Mouse (Mus musculus) forebrain, embryonic 15.5 days (tissue): ENCODE measurements around the gene Ppp1r35. TPM values are rescaled to one million over a fixed set of nuclear protein-coding genes. Genes with fewer than 3 reads are reported as not detected.
A peak's percentile ranks its signal among the peaks of the same experiment; 100 is the strongest.

ENCODE experiments used
- ATAC-seq: fragments of 200-750 bp; cut with Nextera tagmentation; replicated peaks from 2 replicates; pipeline ENCODE4 v1.8.0; 2017; ENCODE audit warnings: mild to moderate bottlenecking, moderate TSS enrichment, moderate library complexity
- H3K27ac ChIP-seq: fragments of 300-500 bp; sonication (generic); replicated peaks from 2 replicates; pipeline ENCODE4 v1.5.1; 2015; ENCODE audit warnings: mild to moderate bottlenecking, inconsistent platforms
- H3K27me3 ChIP-seq: fragments of 300-500 bp; sonication (generic); 2 replicates; pipeline ENCODE4 v1.6.1; 2015; ENCODE audit warnings: inconsistent platforms
- H3K36me3 ChIP-seq: fragments of 300-500 bp; sonication (generic); 2 replicates; pipeline ENCODE4 v1.6.1; 2015; ENCODE audit warnings: mild to moderate bottlenecking, inconsistent platforms
- H3K4me1 ChIP-seq: fragments of 300-500 bp; sonication (generic); 2 replicates; pipeline ENCODE4 v1.6.1; 2015; ENCODE audit warnings: inconsistent platforms
- H3K4me2 ChIP-seq: fragments of 300-500 bp; sonication (generic); replicated peaks from 2 replicates; pipeline ENCODE4 v1.6.1; 2015; ENCODE audit warnings: mild to moderate bottlenecking, inconsistent platforms
- H3K4me3 ChIP-seq: fragments of 300-500 bp; sonication (generic); 2 replicates; pipeline ENCODE4 v1.5.1; 2015; ENCODE audit warnings: mild to moderate bottlenecking, inconsistent platforms
- H3K9ac ChIP-seq: fragments of 300-500 bp; sonication (generic); replicated peaks from 2 replicates; pipeline ENCODE4 v1.6.1; 2015; ENCODE audit warnings: mild to moderate bottlenecking, inconsistent platforms
- H3K9me3 ChIP-seq: fragments of 300-500 bp; sonication (generic); 2 replicates; pipeline ENCODE4 v1.6.1; 2016; ENCODE audit warnings: inconsistent platforms
- WGBS: fragments of 180-500 bp; shearing (Covaris S2); methylation state at CpG from one replicate; pipeline ENCODE4 v1.1.7; 2015; ENCODE audit warnings: mixed read lengths; 5-methylcytosine and 5-hydroxymethylcytosine counted together
- polyA plus RNA-seq: library from polyadenylated mRNA; unstranded; fragments of >200 nt; fragmentation: Nextera tagmentation; extraction: Ambion mirVana; gene quantifications from 2 replicates; pipeline ENCODE4 v1.2.1, GENCODE M21; 2015

Gene Ppp1r35
- polyA plus RNA-seq, 1 experiment from 2014 or later, result 42.4 TPM

DNA sequence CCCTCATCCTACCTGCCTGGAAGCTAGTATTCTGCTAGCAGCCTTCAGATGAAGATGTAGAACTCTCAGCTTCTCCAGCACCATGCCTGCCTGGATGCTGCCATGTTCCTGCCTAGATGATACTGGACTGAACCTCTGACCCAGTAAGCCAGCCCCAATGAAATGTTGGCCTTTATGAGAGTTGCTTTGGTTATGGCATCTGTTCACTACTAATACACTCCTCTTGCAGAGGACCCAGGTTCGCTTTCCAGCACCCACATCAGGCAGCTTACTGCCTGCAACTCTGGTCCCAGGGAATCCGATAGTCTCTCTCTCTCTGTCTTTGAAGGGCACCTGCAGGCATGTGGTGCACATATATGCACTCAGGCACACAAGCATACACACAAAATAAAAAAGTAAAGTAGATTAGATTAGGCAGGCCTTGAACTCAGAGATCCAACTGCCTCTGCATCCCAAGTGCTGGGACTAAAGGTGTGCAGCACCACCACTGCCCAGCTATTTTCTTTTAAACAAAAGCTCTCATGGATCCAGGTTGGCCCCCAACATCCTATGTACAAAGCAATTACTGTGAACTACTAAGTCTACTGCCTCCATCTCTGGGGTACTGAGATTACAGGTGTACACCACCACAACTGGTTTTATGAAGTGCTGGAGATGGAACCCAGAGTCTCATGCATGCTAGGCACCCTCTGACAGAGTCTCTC lies 2.9 kb upstream of the Ppp1r35 start:
- Histone ChIP-seq H3K4me2 (no peak overlapping the region), H3K4me1 (peaks cover 20% of the 10 kb centered on the region), H3K4me3 (no peak overlapping the region), H3K27me3 (no peaks in the 10 kb centered on the region), H3K36me3 (peaks cover 8% of the 10 kb centered on the region), H3K9ac (no peak overlapping the region), H3K27ac (no peak overlapping the region), H3K9me3 (no peaks in the 10 kb centered on the region)
- ATAC-seq, result no peak
- WGBS, result 87% methylated on average over 2 of the region's 2 CpGs

GRCm38 (mm10) chr5:137776408-137776918 lies 2.2 kb upstream of the Ppp1r35 start:
- Histone ChIP-seq H3K4me1 (peaks cover 26% of the 10 kb centered on the region), H3K27me3 (no peaks in the 10 kb centered on the region), H3K4me3 (no peak overlapping the region), H3K4me2 (no peak overlapping the region), H3K9ac (no peak overlapping the region), H3K36me3 (peaks cover 15% of the 10 kb centered on the region), H3K9me3 (no peaks in the 10 kb centered on the region), H3K27ac (no peak overlapping the region)
- ATAC-seq, result no peak
- 37% methylated on average over 5 of the region's 5 CpGs for WGBS

GRCm38 (mm10) chr5:137777267-137777845 lies 1.3 kb upstream of the Ppp1r35 start:
- no peaks in the 10 kb centered on the region for H3K27me3 ChIP-seq
- H3K27ac ChIP-seq, result no peak overlapping the region
- H3K4me3 ChIP-seq, result no peak overlapping the region
- no peak overlapping the region; the same call in 1 of the 2 replicates for H3K9ac ChIP-seq
- H3K9me3 ChIP-seq, result no peaks in the 10 kb centered on the region
- no peak for ATAC-seq
- WGBS, result 86% methylated on average over 7 of the region's 7 CpGs
- H3K36me3 ChIP-seq, result peaks cover 24% of the 10 kb centered on the region
- H3K4me2 ChIP-seq, result no peak overlapping the region
- peaks cover 35% of the 10 kb centered on the region for H3K4me1 ChIP-seq

DNA sequence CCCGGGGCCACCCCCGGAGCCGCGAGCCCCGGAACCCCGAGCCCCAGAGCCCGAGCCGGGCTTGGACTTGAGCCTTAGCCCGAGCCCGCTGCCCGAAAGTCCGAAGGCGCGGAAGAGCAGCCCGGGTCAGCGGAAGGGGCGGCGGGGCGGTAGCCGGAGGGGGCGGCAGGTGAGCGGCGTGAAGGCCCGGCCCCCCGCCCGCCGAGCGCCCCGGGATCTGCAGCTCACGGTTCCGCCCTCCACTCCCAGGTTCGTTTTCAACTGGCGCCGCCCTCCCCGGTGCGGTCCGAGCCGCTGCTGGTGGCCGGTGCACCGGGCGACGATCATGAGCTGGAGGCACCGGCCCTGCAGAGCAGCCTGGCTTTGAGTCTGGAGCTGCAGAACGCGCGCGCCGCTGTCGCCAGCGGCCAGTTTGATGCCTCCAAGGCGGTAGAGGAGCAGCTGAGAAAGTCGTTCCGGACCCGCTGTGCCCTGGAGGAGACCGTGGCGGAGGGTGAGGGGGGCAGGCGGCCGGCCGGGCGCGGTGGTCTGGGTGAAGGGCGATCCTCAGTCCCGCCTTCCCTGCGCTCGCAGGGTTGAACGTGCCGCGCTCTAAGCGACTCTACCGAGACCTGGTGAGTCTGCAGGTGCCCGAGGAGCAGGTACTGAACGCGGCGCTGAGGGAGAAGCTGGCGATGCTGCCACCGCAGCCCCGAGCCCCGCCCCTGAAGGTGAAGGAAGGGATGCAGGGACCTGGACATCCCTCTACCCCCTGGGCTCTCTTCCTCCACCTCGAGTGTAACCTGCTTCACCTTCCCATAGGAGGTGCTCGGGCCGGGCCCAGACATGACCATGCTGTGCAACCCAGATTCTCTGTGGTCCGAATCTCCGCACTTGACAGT lies 644 bp downstream of the Ppp1r35 start:
- H3K9ac ChIP-seq, result peak overlapping the region; percentile 97
- H3K27me3 ChIP-seq, result no peaks in the 10 kb centered on the region
- H3K36me3 ChIP-seq, result peaks cover 39% of the 10 kb centered on the region
- peak overlapping the region; percentile 99 for H3K4me2 ChIP-seq
- no peaks in the 10 kb centered on the region for H3K9me3 ChIP-seq
- peak overlapping the region; percentile 92 for H3K27ac ChIP-seq
- under 1% methylated on average over 80 of the region's 83 CpGs for WGBS
- peaks cover 55% of the 10 kb centered on the region for H3K4me1 ChIP-seq
- H3K4me3 ChIP-seq, result peak overlapping the region; percentile 99
- ATAC-seq, result peak; percentile 14; the same call in 1 of the 2 replicates

- no peak for ATAC-seq
- Histone ChIP-seq H3K36me3 (peaks cover 43% of the 10 kb centered on the region), H3K9me3 (no peaks in the 10 kb centered on the region), H3K4me3 (no peak overlapping the region), H3K4me1 (peaks cover 65% of the 10 kb centered on the region), H3K4me2 (no peak overlapping the region), H3K27ac (no peak overlapping the region), H3K9ac (0 out of 2 replicates have a peak overlapping the region, but pooled peaks have one; percentile 14), H3K27me3 (no peaks in the 10 kb centered on the region)
- 93% methylated on average over 7 of the region's 7 CpGs for WGBS
These were observed 3.0 kb downstream of the Ppp1r35 start for GRCm38 (mm10) chr5:137781661-137782060.

DNA sequence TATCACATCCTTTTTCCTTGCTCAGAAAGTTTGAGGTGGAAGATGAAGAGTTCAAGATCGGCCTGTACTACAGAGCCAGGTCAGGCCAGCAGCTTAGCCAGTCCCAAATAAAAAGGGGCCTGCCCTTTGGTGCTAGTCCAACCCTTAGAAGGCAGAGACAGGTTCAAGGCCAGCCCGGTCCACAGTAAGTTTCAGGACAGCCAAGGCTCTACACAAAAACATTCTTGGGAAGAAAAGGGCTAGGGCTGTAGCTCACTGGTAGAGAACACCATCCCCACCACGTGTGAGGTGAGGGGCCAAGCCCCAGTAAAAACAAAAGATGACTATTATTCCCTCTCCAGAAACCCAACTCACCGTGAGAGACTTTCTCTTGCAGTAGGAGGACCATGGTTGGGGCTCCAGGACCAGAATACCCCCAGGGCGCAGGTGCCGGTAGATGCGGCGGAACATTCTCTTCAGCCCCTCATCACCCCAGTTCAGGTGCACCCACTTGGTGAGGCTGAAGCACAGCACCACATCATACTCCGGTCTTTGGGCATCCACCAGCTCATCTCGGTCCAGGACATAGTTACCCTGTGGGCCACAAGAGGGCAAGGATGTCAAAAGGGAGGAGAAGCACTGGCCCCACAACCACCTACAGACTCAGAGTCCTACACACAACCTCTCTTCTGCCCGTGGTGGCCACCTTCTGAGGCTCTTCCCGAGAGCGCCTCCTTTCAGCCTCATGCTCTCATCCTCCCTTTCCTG lies 4.3 kb downstream of the Ppp1r35 start:
- 87% methylated on average over 13 of the region's 13 CpGs for WGBS
- Histone ChIP-seq H3K4me3 (peak overlapping the region; percentile 86), H3K9me3 (no peaks in the 10 kb centered on the region), H3K9ac (peak overlapping the region; percentile 95; the same call in 1 of the 2 replicates), H3K4me1 (peaks cover 67% of the 10 kb centered on the region), H3K27ac (no peak overlapping the region), H3K36me3 (peaks cover 43% of the 10 kb centered on the region), H3K4me2 (peak overlapping the region; percentile 95), H3K27me3 (no peaks in the 10 kb centered on the region)
- no peak for ATAC-seq

GRCm38 (mm10) chr5:137783901-137784540 lies 5.4 kb downstream of the Ppp1r35 start:
- H3K36me3 ChIP-seq, result peaks cover 43% of the 10 kb centered on the region
- no peaks in the 10 kb centered on the region for H3K27me3 ChIP-seq
- 68% methylated on average over 9 of the region's 9 CpGs for WGBS

GRCm38 (mm10) chr5:137784546-137784945 lies 5.9 kb downstream of the Ppp1r35 start:
- H3K27ac ChIP-seq, result no peak overlapping the region

More at GRCm38 (mm10) chr5:137783901-137784540, 5.4 kb downstream of the Ppp1r35 start:
- Histone ChIP-seq H3K4me1 (peaks cover 66% of the 10 kb centered on the region), H3K9ac (peak overlapping the region; percentile 95), H3K4me2 (peak overlapping the region; percentile 95), H3K4me3 (peak overlapping the region; percentile 86), H3K9me3 (no peaks in the 10 kb centered on the region), H3K27ac (no peak overlapping the region)
- no peak for ATAC-seq

GRCm38 (mm10) chr5:137785164-137786031 lies 6.7 kb downstream of the Ppp1r35 start:
- peaks cover 38% of the 10 kb centered on the region for H3K36me3 ChIP-seq
- H3K27me3 ChIP-seq, result no peaks in the 10 kb centered on the region
- ATAC-seq, result peak; percentile 3
- peak overlapping the region; percentile 95 for H3K9ac ChIP-seq
- WGBS, result 5% methylated on average over 49 of the region's 62 CpGs
- peak overlapping the region; percentile 86 for H3K4me3 ChIP-seq
- H3K4me1 ChIP-seq, result peaks cover 53% of the 10 kb centered on the region
- H3K27ac ChIP-seq, result peak overlapping the region; percentile 99
- H3K4me2 ChIP-seq, result peak overlapping the region; percentile 95
- H3K9me3 ChIP-seq, result no peaks in the 10 kb centered on the region

More at GRCm38 (mm10) chr5:137784546-137784945, 5.9 kb downstream of the Ppp1r35 start:
- H3K9ac ChIP-seq, result peak overlapping the region; percentile 95
- no peaks in the 10 kb centered on the region for H3K9me3 ChIP-seq
- H3K4me1 ChIP-seq, result peaks cover 62% of the 10 kb centered on the region
- 88% methylated on average over 14 of the region's 14 CpGs for WGBS
- H3K4me3 ChIP-seq, result peak overlapping the region; percentile 86
- peaks cover 43% of the 10 kb centered on the region for H3K36me3 ChIP-seq
- ATAC-seq, result no peak
- peak overlapping the region; percentile 95 for H3K4me2 ChIP-seq
- H3K27me3 ChIP-seq, result no peaks in the 10 kb centered on the region
